Mouse (Mus musculus): ENCODE measurements around the gene Dcbld2. TPM values are rescaled to one million over a fixed set of nuclear protein-coding genes. Genes with fewer than 3 reads are reported as not detected.
A peak's percentile ranks its signal among the peaks of the same experiment; 100 is the strongest.

The Dcbld2 gene
- polyA plus RNA-seq, 1 experiment from 2014 or later = 6.1 TPM

DNA sequence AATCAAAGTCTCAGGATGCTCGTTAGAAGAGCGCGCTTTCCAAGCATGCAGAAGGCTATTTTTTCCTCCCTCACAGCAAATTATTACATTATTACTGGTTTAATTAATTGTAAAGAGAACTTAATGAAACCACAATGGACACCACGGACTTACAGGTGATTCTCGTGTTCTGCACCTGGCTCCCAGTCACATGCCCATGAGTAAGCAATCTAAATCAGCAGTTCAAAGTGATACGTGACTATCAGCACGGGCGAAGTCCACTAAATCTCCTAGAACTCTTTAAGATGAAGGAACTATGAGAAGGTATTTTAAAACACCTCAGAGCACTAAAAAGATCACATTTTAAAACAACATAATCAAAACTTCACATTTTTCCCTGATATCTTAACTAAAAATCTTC, 61.8 kb downstream of the Dcbld2 start:
- Histone ChIP-seq H3K9me3 (no peaks in the 10 kb centered on the region), H3K36me3 (peaks cover 40% of the 10 kb centered on the region), H3K4me1 (replicated peaks) (no peaks in the 10 kb centered on the region), H3K4me3 (replicated peaks) (no peak overlapping the region), H3K4me2 (replicated peaks) (no peak overlapping the region), H3K27ac (no peak overlapping the region), H3K27me3 (no peaks in the 10 kb centered on the region), H3K9ac (replicated peaks) (no peak overlapping the region)
- 90% methylated on average over 8 of the region's 8 CpGs for WGBS
- no peak for ATAC-seq

GRCm38 (mm10) chr16:58470841-58471240, 62.6 kb downstream of the Dcbld2 start:
- H3K27ac ChIP-seq = no peak overlapping the region
- H3K36me3 ChIP-seq = peaks cover 32% of the 10 kb centered on the region
- H3K4me3 ChIP-seq (replicated peaks) = no peak overlapping the region
- no peaks in the 10 kb centered on the region for H3K4me1 ChIP-seq (replicated peaks)
- no peak for ATAC-seq
- no peak overlapping the region for H3K9ac ChIP-seq (replicated peaks)
- no peaks in the 10 kb centered on the region for H3K27me3 ChIP-seq
- no peaks in the 10 kb centered on the region for H3K9me3 ChIP-seq
- 88% methylated on average over 4 of the region's 4 CpGs for WGBS
- H3K4me2 ChIP-seq (replicated peaks) = no peak overlapping the region

DNA sequence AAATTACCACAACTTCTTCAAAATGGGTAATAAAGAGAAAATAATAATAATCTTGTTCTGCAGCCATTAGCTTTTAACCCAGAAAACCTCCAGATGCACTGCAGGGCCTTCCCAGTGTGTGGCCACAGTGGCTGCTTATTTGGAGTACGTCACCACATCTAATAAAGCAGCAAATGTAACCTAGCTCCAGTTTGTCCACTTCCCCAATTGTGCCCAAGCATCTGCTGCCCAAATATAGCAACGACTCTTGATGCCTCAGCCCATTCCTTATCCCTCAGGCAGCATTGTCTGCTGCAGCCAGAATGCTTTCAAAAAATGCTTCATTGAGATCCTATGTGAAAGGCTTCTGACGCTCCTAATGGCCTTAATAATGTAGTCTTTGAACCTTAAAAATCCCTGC, 66.6 kb downstream of the Dcbld2 start:
- no peak for ATAC-seq
- Histone ChIP-seq H3K9ac (replicated peaks) (no peak overlapping the region), H3K27me3 (no peaks in the 10 kb centered on the region), H3K9me3 (peaks cover 7% of the 10 kb centered on the region; the same call in 1 of the 2 replicates), H3K27ac (no peak overlapping the region), H3K4me2 (replicated peaks) (no peak overlapping the region), H3K4me1 (replicated peaks) (no peaks in the 10 kb centered on the region), H3K4me3 (replicated peaks) (no peak overlapping the region), H3K36me3 (peaks cover 22% of the 10 kb centered on the region)
- 49% methylated on average over 3 of the region's 3 CpGs for WGBS

DNA sequence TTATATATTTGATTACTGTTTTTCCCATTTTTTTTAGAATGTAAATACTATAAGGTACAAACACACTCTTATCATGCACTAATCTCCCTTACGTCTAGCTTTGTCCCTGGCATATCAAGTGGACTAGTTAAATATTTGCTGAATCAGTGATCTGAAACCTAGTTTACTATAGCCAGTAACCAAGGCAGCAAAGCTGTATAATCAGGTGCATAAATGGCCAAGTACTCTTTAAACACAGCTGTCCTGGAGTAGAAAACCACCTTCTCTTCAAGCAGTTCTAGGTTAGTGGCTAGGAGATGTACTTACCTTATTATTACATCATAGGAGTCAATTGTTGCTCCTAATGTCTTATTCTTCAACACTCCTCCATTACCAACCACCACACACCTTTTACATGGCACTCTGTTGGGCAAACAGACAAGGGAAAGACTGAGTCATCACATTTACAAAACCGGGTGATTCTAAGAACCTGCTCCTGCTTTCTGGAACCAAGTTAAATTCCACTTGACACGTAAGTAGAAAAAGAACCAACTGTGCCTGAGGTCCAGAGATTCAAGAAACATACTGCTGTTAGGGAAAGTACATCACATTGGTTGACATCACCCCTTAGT, 67.4 kb downstream of the Dcbld2 start:
- Histone ChIP-seq H3K4me3 (replicated peaks) (no peak overlapping the region), H3K4me2 (replicated peaks) (no peak overlapping the region), H3K9me3 (peaks cover 7% of the 10 kb centered on the region; the same call in 1 of the 2 replicates), H3K9ac (replicated peaks) (no peak overlapping the region), H3K27me3 (no peaks in the 10 kb centered on the region), H3K36me3 (peaks cover 22% of the 10 kb centered on the region), H3K27ac (no peak overlapping the region), H3K4me1 (replicated peaks) (no peaks in the 10 kb centered on the region)
- no peak for ATAC-seq
- 88% methylated on average over 3 of the region's 3 CpGs for WGBS

DNA sequence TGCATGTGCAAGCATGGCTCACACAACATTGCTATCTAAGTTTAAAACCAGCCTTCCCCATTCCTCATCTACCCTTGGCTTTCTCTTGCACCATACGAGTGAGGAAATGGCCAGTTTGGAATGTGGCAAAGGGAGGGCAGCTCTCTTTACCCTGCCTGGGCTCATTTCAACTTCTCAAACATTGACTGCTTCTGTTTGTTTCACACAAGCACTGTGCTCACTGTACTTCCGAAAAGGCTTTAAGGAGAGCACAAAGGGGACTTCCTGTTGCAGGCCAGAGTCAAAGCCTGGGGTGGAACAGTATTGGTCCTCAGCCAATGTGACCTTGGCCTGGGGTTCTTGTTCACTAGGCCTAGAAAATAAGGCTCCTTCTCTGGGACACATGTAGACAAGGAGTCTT, 68.1 kb downstream of the Dcbld2 start:
- no peak for ATAC-seq
- Histone ChIP-seq H3K4me1 (replicated peaks) (no peaks in the 10 kb centered on the region), H3K27ac (no peak overlapping the region), H3K9ac (replicated peaks) (no peak overlapping the region), H3K36me3 (peaks cover 22% of the 10 kb centered on the region), H3K27me3 (no peaks in the 10 kb centered on the region), H3K9me3 (peaks cover 7% of the 10 kb centered on the region; the same call in 1 of the 2 replicates), H3K4me3 (replicated peaks) (no peak overlapping the region), H3K4me2 (replicated peaks) (no peak overlapping the region)
- WGBS = 79% methylated on average over 2 of the region's 2 CpGs

DNA sequence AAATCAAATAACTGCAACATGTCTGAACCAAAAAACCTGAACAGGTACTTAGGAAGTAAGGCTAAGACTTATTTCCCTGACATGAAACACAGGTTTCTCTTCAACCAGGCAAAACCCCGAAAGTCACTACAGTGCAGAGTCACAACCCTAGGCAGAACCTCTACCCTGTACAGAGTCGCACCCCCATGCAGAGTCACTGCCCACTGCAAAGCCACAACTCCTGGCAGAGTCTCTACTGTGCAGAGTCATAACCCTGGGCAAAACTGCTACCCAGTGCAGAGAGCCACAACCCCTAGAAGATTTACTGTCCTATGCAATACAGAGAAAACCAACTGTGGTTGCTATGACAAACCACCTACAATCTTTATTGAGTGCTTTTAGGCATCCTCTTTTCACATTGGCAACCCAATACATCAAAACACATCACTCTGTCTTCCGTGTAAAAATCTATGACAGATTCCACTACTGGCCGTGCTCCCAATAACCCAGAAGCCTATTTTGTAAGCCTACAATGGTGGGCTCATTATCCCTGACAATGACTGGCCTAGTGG, 71.7 kb downstream of the Dcbld2 start:
- H3K9ac ChIP-seq (replicated peaks) = no peak overlapping the region
- H3K27me3 ChIP-seq = no peaks in the 10 kb centered on the region
- H3K4me3 ChIP-seq (replicated peaks) = no peak overlapping the region
- ATAC-seq = no peak
- no peaks in the 10 kb centered on the region for H3K4me1 ChIP-seq (replicated peaks)
- no peak overlapping the region for H3K27ac ChIP-seq
- WGBS = 86% methylated on average over 4 of the region's 4 CpGs
- no peak overlapping the region for H3K4me2 ChIP-seq (replicated peaks)
- peaks cover 7% of the 10 kb centered on the region; the same call in 1 of the 2 replicates for H3K9me3 ChIP-seq
- 0 out of 2 replicates have a peak, but pooled peaks cover 6% of the 10 kb centered on the region for H3K36me3 ChIP-seq

- H3K4me2 ChIP-seq (replicated peaks) = no peak overlapping the region
- H3K27ac ChIP-seq = no peak overlapping the region
- no peak for ATAC-seq
- 0 out of 2 replicates have a peak, but pooled peaks cover 6% of the 10 kb centered on the region for H3K36me3 ChIP-seq
- peaks cover 7% of the 10 kb centered on the region; the same call in 1 of the 2 replicates for H3K9me3 ChIP-seq
- no peak overlapping the region for H3K4me3 ChIP-seq (replicated peaks)
- WGBS = 84% methylated on average over 9 of the region's 9 CpGs
- no peak overlapping the region for H3K9ac ChIP-seq (replicated peaks)
- H3K27me3 ChIP-seq = no peaks in the 10 kb centered on the region
- H3K4me1 ChIP-seq (replicated peaks) = no peaks in the 10 kb centered on the region
Observed at GRCm38 (mm10) chr16:58481219-58481905, 73.1 kb downstream of the Dcbld2 start.

GRCm38 (mm10) chr16:58481906-58482270, 73.6 kb downstream of the Dcbld2 start:
- 0 out of 2 replicates have a peak, but pooled peaks cover 6% of the 10 kb centered on the region for H3K36me3 ChIP-seq
- H3K27ac ChIP-seq = no peak overlapping the region

GRCm38 (mm10) chr16:58482296-58482695, 74.1 kb downstream of the Dcbld2 start:
- no peaks in the 10 kb centered on the region for H3K27me3 ChIP-seq
- H3K27ac ChIP-seq = no peak overlapping the region
- H3K9ac ChIP-seq (replicated peaks) = no peak overlapping the region
- peaks cover 7% of the 10 kb centered on the region; the same call in 1 of the 2 replicates for H3K9me3 ChIP-seq
- H3K4me1 ChIP-seq (replicated peaks) = no peaks in the 10 kb centered on the region
- WGBS = 66% methylated on average over 3 of the region's 3 CpGs
- H3K36me3 ChIP-seq = 0 out of 2 replicates have a peak, but pooled peaks cover 6% of the 10 kb centered on the region
- H3K4me2 ChIP-seq (replicated peaks) = no peak overlapping the region
- no peak for ATAC-seq
- no peak overlapping the region for H3K4me3 ChIP-seq (replicated peaks)

More at GRCm38 (mm10) chr16:58481906-58482270, 73.6 kb downstream of the Dcbld2 start:
- Histone ChIP-seq H3K4me1 (replicated peaks) (no peaks in the 10 kb centered on the region), H3K9me3 (peaks cover 7% of the 10 kb centered on the region; the same call in 1 of the 2 replicates), H3K4me3 (replicated peaks) (no peak overlapping the region), H3K27me3 (no peaks in the 10 kb centered on the region), H3K9ac (replicated peaks) (no peak overlapping the region), H3K4me2 (replicated peaks) (no peak overlapping the region)
- ATAC-seq = no peak
- WGBS = 80% methylated on average over 5 of the region's 5 CpGs

DNA sequence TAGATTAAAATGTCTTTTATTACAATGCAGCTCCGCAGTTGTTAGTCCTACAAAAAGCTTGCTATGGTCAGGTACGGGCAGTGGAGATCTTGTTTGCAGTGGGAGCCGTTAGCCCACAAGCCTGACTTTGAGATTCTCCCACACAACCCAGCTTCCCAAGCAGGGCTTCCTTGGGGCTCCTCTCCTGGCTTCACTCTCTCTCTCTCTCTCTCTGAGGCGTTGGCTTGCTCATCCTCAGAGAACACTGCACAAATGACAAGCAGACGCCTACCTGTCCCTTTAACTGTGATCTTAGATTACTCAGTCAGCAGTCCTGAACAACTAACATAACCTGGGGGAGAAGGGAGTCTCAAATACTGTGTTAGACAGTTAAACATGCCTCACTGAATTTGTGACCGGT, 79.6 kb downstream of the Dcbld2 start:
- H3K4me2 ChIP-seq (replicated peaks) = no peak overlapping the region
- no peaks in the 10 kb centered on the region for H3K9me3 ChIP-seq
- H3K27me3 ChIP-seq = no peaks in the 10 kb centered on the region
- WGBS = 96% methylated on average over 6 of the region's 6 CpGs
- no peak overlapping the region for H3K9ac ChIP-seq (replicated peaks)
- ATAC-seq = no peak
- no peak overlapping the region for H3K4me3 ChIP-seq (replicated peaks)
- no peaks in the 10 kb centered on the region for H3K36me3 ChIP-seq
- H3K4me1 ChIP-seq (replicated peaks) = no peaks in the 10 kb centered on the region
- no peak overlapping the region for H3K27ac ChIP-seq

DNA sequence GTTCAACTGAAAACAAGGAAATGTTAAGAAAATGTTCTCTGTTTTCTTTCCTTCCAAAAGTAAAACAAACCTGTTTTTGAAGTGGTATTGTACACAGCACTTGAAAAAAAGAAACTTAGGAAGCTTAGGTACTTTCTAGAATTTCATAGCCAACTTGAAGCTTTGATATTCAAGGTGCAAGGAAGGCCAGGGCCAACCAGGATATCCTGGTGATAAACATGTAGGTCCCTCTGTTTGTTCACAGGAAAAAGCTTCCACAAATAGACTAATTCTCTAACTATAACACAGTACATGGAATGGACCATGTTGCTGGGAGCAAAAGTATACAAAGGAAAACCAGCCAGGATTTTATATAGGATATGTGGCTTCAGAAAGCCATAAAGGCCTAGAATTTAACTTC, 88.5 kb downstream of the Dcbld2 start:
- H3K4me3 ChIP-seq (replicated peaks) = no peak overlapping the region
- no peak overlapping the region for H3K4me2 ChIP-seq (replicated peaks)
- H3K9ac ChIP-seq (replicated peaks) = no peak overlapping the region
- ATAC-seq = no peak
- no peaks in the 10 kb centered on the region for H3K27me3 ChIP-seq
- no peaks in the 10 kb centered on the region for H3K36me3 ChIP-seq
- H3K27ac ChIP-seq = no peak overlapping the region
- peaks cover 23% of the 10 kb centered on the region for H3K4me1 ChIP-seq (replicated peaks)
- no peaks in the 10 kb centered on the region for H3K9me3 ChIP-seq

DNA sequence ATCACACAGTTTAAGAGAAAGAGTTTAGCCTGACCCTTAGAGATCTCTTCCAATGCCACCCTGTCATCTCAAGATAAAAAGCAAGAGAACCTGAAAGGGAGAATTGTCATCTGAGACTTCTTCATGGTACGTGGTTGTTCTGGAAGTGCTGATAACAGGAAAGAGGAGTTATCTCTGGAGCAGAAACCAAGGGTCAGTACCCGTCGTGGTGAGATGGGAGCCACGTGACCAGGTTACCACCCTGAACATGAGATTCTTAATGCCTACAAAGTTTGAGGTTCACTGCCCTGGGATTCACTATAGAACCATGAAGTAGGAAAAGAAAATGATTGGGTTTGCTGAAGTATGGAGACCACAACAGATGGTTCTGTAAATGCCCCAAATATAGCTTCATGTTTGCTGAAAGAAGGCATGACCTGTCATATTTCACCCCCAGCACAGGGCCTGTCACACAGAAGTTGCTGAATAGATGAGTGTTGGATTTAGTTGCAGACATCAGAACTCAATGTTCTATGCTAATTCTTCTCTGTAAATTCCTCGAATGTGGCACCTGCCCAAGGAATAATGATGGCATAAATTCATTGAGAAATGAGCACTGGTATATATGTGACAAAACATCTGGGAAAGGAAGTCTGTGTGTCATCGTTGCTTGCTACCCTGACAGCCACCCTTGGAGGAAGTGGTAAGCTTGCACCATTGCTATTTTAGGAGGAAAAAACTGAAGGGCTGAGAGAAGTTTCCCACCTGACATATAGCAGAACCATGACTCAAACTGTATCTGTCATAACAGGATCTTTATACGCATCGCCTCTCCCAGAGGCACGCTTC, 89.9 kb downstream of the Dcbld2 start:
- WGBS = 76% methylated on average over 9 of the region's 9 CpGs
- H3K27ac ChIP-seq = peak overlapping the region; percentile 25

More for the DNA sequence above, 89.9 kb downstream of the Dcbld2 start:
- no peaks in the 10 kb centered on the region for H3K27me3 ChIP-seq
- peaks cover 27% of the 10 kb centered on the region for H3K4me1 ChIP-seq (replicated peaks)
- no peaks in the 10 kb centered on the region for H3K36me3 ChIP-seq
- H3K9me3 ChIP-seq = no peaks in the 10 kb centered on the region
- H3K4me3 ChIP-seq (replicated peaks) = no peak overlapping the region
- H3K4me2 ChIP-seq (replicated peaks) = no peak overlapping the region
- ATAC-seq = no peak
- H3K9ac ChIP-seq (replicated peaks) = no peak overlapping the region

Measured in midbrain, embryonic 13.5 days (tissue).